Mouse (Mus musculus) neural tube, embryonic 14.5 days (tissue): ENCODE measurements around the gene Abcc5. TPM values are rescaled to one million over a fixed set of nuclear protein-coding genes. Genes with fewer than 3 reads are reported as not detected.
"Not testable (repeated sequence)": the region's sequence is repeated elsewhere in the genome, so short reads cannot be mapped to it uniquely, and the experiment has no call there.

Experiments used
- ATAC-seq: fragments of 200-750 bp; cut with Nextera tagmentation; 2 replicates; pipeline ENCODE4 v1.8.0; 2017; ENCODE audit warnings: low read depth, mild to moderate bottlenecking, moderate TSS enrichment, moderate library complexity
- H3K27ac ChIP-seq: fragments of 300-500 bp; sonication (generic); 2 replicates; pipeline ENCODE4 v1.5.1; 2014; ENCODE audit warnings: low read depth, mild to moderate bottlenecking, control low read depth, low read length, moderate library complexity, mixed read lengths
- H3K27me3 ChIP-seq: fragments of 300-500 bp; sonication (generic); 2 replicates; pipeline ENCODE4 v1.6.1; 2014; ENCODE audit warnings: low read length; ENCODE audit not compliant: control insufficient read depth, insufficient read depth
- H3K36me3 ChIP-seq: fragments of 300-500 bp; sonication (generic); 2 replicates; pipeline ENCODE4 v1.6.1; 2014; ENCODE audit warnings: low read length, mixed read lengths; ENCODE audit not compliant: control insufficient read depth, insufficient read depth
- H3K4me1 ChIP-seq: fragments of 300-500 bp; sonication (generic); 2 replicates; pipeline ENCODE4 v1.6.1; 2014; ENCODE audit warnings: low read length; ENCODE audit not compliant: control insufficient read depth, insufficient read depth
- H3K4me2 ChIP-seq: fragments of 300-500 bp; sonication (generic); 2 replicates; pipeline ENCODE4 v1.6.1; 2014; ENCODE audit warnings: mild to moderate bottlenecking, low read depth, low read length, control low read depth
- H3K4me3 ChIP-seq: fragments of 300-500 bp; sonication (generic); 2 replicates; pipeline ENCODE4 v1.5.1; 2014; ENCODE audit warnings: low read depth, low read length, control low read depth, mixed read lengths
- H3K9ac ChIP-seq: fragments of 300-500 bp; sonication (generic); replicated peaks from 2 replicates; pipeline ENCODE4 v1.6.1; 2014; ENCODE audit warnings: low read depth, mild to moderate bottlenecking, control low read depth, low read length, mixed read lengths
- H3K9me3 ChIP-seq: fragments of 300-500 bp; sonication (generic); 2 replicates; pipeline ENCODE4 v1.6.1; 2016; ENCODE audit warnings: low read length; ENCODE audit not compliant: control insufficient read depth
- WGBS: fragments of 180-500 bp; shearing (Covaris S2); extraction: QIAGEN DNeasy Blood & Tissue Kit; methylation state at CpG from one replicate; pipeline ENCODE4 v1.1.7; 2014; 5-methylcytosine and 5-hydroxymethylcytosine counted together
- polyA plus RNA-seq: library from polyadenylated mRNA; unstranded; fragments of >200 nt; fragmentation: Nextera tagmentation; extraction: Ambion mirVana; gene quantifications from 2 replicates; pipeline ENCODE4 v1.2.1, GENCODE M21; 2014

Abcc5 gene
- 149 and 173 TPM in 2 replicates for polyA plus RNA-seq

GRCm38 (mm10) chr16:20425855-20426598 is at the start of gene Abcc5:
TSS of gene Abcc5 (minus strand) at chr16:20426394.
- under 1% methylated on average over 62 of the region's 62 CpGs for WGBS
- Histone ChIP-seq H3K27me3 (no peaks in the 10 kb centered on the region), H3K4me2 (peak within 1 kb of the TSS; percentile 80), H3K4me3 (peak within 1 kb of the TSS; percentile 74), H3K9ac (peak within 1 kb of the TSS; percentile 74), H3K9me3 (no peaks in the 10 kb centered on the region), H3K4me1 (peaks cover 11% of the 10 kb centered on the region), H3K27ac (peak within 1 kb of the TSS; percentile 90), H3K36me3 (peaks cover 10% of the 10 kb centered on the region; the same call in 1 of the 2 replicates)
- ATAC-seq: peak; percentile 99

GRCm38 (mm10) chr16:20475335-20475734 is 49.1 kb upstream of the Abcc5 start:
- H3K4me2 ChIP-seq: no peak overlapping the region
- WGBS: 96% methylated on average over 1 of the region's 1 CpGs
- H3K27me3 ChIP-seq: no peaks in the 10 kb centered on the region
- no peak for ATAC-seq
- no peak overlapping the region for H3K9ac ChIP-seq
- H3K4me3 ChIP-seq: no peak overlapping the region
- H3K27ac ChIP-seq: no peak overlapping the region
- no peaks in the 10 kb centered on the region for H3K4me1 ChIP-seq
- H3K9me3 ChIP-seq: no peaks in the 10 kb centered on the region
- H3K36me3 ChIP-seq: no peaks in the 10 kb centered on the region

GRCm38 (mm10) chr16:20474786-20475185 is 48.6 kb upstream of the Abcc5 start:
- no peak overlapping the region for H3K4me2 ChIP-seq
- no peak overlapping the region for H3K4me3 ChIP-seq
- no peak for ATAC-seq
- no peaks in the 10 kb centered on the region for H3K9me3 ChIP-seq
- H3K9ac ChIP-seq: no peak overlapping the region
- no peak overlapping the region for H3K27ac ChIP-seq
- no peaks in the 10 kb centered on the region for H3K4me1 ChIP-seq
- no peaks in the 10 kb centered on the region for H3K36me3 ChIP-seq
- 88% methylated on average over 6 of the region's 6 CpGs for WGBS
- no peaks in the 10 kb centered on the region for H3K27me3 ChIP-seq

GRCm38 (mm10) chr16:20474211-20474610 is 48.0 kb upstream of the Abcc5 start:
- Histone ChIP-seq H3K27me3 (no peaks in the 10 kb centered on the region), H3K36me3 (no peaks in the 10 kb centered on the region), H3K9me3 (no peaks in the 10 kb centered on the region), H3K4me1 (no peaks in the 10 kb centered on the region), H3K9ac (no peak overlapping the region), H3K4me3 (no peak overlapping the region), H3K4me2 (no peak overlapping the region), H3K27ac (no peak overlapping the region)
- no peak for ATAC-seq
- WGBS: 91% methylated on average over 8 of the region's 8 CpGs

GRCm38 (mm10) chr16:20473748-20474147 is 47.6 kb upstream of the Abcc5 start:
- Histone ChIP-seq H3K4me1 (no peaks in the 10 kb centered on the region), H3K36me3 (no peaks in the 10 kb centered on the region), H3K27ac (no peak overlapping the region), H3K27me3 (no peaks in the 10 kb centered on the region), H3K9me3 (no peaks in the 10 kb centered on the region), H3K4me3 (no peak overlapping the region), H3K4me2 (no peak overlapping the region), H3K9ac (no peak overlapping the region)
- WGBS: 89% methylated on average over 1 of the region's 1 CpGs
- no peak for ATAC-seq

GRCm38 (mm10) chr16:20471686-20472085 is 45.5 kb upstream of the Abcc5 start:
- no peaks in the 10 kb centered on the region for H3K4me1 ChIP-seq
- H3K9me3 ChIP-seq: no peaks in the 10 kb centered on the region
- no peaks in the 10 kb centered on the region for H3K27me3 ChIP-seq
- H3K27ac ChIP-seq: no peak overlapping the region
- no peak for ATAC-seq
- no peaks in the 10 kb centered on the region for H3K36me3 ChIP-seq
- H3K4me3 ChIP-seq: no peak overlapping the region
- H3K4me2 ChIP-seq: no peak overlapping the region
- no peak overlapping the region for H3K9ac ChIP-seq
- 90% methylated on average over 1 of the region's 1 CpGs for WGBS

GRCm38 (mm10) chr16:20470981-20471380 is 44.8 kb upstream of the Abcc5 start:
- Histone ChIP-seq H3K9ac (no peak overlapping the region), H3K4me1 (no peaks in the 10 kb centered on the region), H3K4me2 (no peak overlapping the region), H3K9me3 (no peaks in the 10 kb centered on the region), H3K4me3 (no peak overlapping the region), H3K27me3 (no peaks in the 10 kb centered on the region), H3K36me3 (no peaks in the 10 kb centered on the region), H3K27ac (no peak overlapping the region)
- WGBS: 95% methylated on average over 2 of the region's 2 CpGs
- ATAC-seq: no peak

- H3K36me3 ChIP-seq: no peaks in the 10 kb centered on the region
- H3K27me3 ChIP-seq: no peaks in the 10 kb centered on the region
- H3K9me3 ChIP-seq: no peaks in the 10 kb centered on the region
- ATAC-seq: no peak
- H3K9ac ChIP-seq: no peak overlapping the region
- no peak overlapping the region for H3K4me2 ChIP-seq
- H3K4me3 ChIP-seq: no peak overlapping the region
- H3K27ac ChIP-seq: no peak overlapping the region
- no peaks in the 10 kb centered on the region for H3K4me1 ChIP-seq
Measured at GRCm38 (mm10) chr16:20464725-20465124, 38.5 kb upstream of the Abcc5 start.

- H3K9ac ChIP-seq, H3K4me1 ChIP-seq, ATAC-seq, H3K4me2 ChIP-seq, H3K9me3 ChIP-seq, H3K4me3 ChIP-seq, H3K36me3 ChIP-seq, H3K27me3 ChIP-seq, H3K27ac ChIP-seq: not testable (repeated sequence)
- 90% methylated on average over 5 of the region's 5 CpGs for WGBS
Measured at GRCm38 (mm10) chr16:20458736-20459135, 32.5 kb upstream of the Abcc5 start.
